Mouse (Mus musculus) bone marrow, adult 2 months (tissue): Measurements from ENCODE around the gene Sv2c.

ENCODE experiments used
- CTCF ChIP-seq: fragments of 200-500 bp; IDR thresholded peaks from 2 replicates; pipeline ENCODE4 v1.5.1; 2011; ENCODE audit warnings: low read length, control low read depth; ENCODE audit not compliant: control insufficient read depth, insufficient read depth
- POLR2A ChIP-seq: fragments of 200-500 bp; IDR thresholded peaks from 2 replicates; pipeline ENCODE4 v1.6.1; 2011; ENCODE audit warnings: low read depth, mild to moderate bottlenecking, control low read depth, low read length, borderline replicate concordance; ENCODE audit not compliant: control insufficient read depth

- TF ChIP-seq CTCF (no peak), POLR2A (no peak)
Observed at GRCm38 (mm10) chr13:95999396-95999795, 133.0 kb downstream of the Sv2c start.
